Mouse (Mus musculus) WW6 (cell line): ENCODE measurements around the gene Atp5d.
A peak's percentile ranks its signal among the peaks of the same experiment; 100 is the strongest.

Experiments used
- DNase-seq: peaks from one replicate; pipeline ENCODE4 v3.0.0-alpha.2; 2013; ENCODE audit warnings: low read depth, low spot score

Gene Atp5d

GRCm38 (mm10) chr10:80168038-80168661 lies 29.7 kb downstream of the Atp5d start:
- DNase-seq = peak; percentile 92

GRCm38 (mm10) chr10:80169070-80169469 lies 30.6 kb downstream of the Atp5d start:
- DNase-seq = no peak

GRCm38 (mm10) chr10:80169651-80170050 lies 31.2 kb downstream of the Atp5d start:
- no peak for DNase-seq

DNA sequence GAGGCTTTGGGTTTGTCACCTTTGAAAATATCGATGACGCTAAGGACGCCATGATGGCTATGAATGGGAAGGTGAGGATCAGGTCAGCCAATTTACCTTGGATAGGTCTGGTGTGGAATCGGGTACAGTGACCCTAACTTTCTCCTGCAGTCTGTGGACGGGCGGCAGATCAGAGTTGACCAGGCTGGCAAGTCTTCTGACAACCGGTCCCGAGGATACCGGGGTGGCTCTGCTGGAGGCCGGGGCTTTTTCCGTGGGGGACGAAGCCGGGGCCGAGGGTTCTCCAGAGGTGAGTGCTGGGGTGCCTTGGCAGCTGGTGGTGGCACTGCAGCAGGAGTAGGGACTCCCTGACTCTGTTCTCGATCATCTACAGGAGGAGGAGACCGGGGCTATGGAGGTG lies 31.6 kb downstream of the Atp5d start:
- no peak for DNase-seq

GRCm38 (mm10) chr10:80170601-80171021 lies 32.2 kb downstream of the Atp5d start:
- no peak for DNase-seq

DNA sequence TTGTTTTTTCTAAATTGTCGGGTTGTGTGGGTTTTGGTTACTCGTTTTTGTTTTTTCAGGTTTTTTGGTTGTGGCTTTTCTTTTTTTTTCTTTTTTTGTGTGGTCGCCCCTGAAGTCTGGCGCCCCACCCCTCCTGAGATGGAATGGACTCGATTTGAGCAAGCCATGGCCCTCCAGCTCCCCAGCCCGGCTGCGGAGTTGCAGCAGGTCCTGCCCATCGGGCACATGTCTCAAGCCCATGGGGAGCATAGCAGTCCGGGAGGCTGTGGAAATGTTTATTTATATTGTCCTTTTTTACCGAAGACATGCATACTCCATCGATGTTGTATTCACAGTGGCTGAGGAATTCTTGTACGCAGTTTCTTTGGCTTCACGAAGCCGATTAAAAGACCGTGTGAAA lies 32.8 kb downstream of the Atp5d start:
- no peak for DNase-seq

- no peak for DNase-seq
These were observed 33.5 kb downstream of the Atp5d start for GRCm38 (mm10) chr10:80171760-80172526.

DNA sequence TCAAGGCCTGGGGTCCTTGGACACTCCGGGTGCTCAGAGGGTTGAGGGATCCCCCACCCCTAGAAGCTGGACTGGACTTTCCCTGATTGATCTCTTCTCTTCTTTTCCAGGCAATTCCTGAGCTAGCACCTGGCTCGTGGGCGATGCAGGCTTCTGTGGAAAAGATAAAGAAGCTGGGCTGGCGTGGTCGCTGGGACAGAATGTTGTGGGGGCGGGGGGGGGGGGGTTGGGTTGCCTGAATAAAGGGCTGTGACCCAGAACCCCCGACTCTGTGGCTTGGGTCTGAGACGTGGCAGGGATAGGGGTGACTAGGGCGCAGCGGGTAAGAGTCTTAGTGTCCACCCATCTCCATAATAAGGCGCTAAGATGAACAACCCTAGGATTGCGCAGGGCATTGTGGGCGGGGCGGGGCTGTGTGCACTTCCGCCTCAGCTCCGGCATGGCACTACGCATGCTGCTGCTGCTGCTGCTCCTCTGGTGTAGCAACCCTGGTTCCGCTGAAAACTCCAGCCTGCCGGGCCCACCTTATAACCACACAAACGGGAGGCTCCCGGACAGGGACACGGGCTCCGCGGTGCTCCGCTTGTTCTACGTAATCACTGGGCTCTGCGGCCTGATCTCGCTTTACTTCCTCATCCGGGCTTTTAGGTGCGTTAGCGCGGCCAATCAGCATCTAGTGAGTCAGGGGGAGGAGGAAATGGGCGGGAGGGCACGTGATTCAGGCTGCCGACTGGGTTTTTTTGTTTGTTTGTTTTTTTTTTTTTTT lies 34.3 kb downstream of the Atp5d start, which contains the start of gene 1600002K03Rik:
Gene 1600002K03Rik (plus strand): TSS at position 418 of the 766 bp plus-strand sequence.
- DNase-seq = no peak

GRCm38 (mm10) chr10:80173358-80173757 lies 34.9 kb downstream of the Atp5d start:
- DNase-seq = no peak

DNA sequence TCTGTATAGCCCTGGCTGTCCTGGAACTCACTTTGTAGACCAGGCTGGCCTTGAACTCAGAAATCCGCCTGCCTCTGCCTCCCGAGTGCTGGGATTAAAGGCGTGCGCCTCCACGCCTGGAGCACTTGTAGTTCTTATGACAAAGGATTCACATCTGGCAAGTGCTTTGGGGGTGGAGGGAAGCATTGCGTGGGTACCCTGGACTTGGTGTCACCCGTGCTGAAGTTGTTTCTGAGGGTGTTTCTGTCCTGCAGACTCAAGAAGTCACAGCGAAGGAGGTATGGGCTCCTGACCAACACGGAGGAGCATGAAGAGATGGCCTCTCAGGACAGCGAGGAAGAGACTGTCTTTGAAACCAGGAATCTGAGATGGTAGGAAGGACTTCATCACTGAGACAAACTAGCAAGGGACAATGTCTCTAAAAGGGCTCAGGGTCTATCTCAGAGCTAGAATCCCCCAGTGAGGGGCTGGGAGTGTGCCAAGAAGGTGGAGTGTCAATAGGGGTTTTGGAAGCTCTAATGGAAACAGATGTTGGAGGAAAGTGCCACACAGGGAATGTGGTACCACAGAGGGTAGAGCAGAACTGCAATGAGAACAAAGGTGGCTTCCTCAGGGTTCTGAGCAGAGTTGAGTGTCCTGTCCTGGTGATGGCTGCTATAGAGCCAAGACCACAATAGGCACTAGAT lies 35.7 kb downstream of the Atp5d start:
- DNase-seq = no peak

DNA sequence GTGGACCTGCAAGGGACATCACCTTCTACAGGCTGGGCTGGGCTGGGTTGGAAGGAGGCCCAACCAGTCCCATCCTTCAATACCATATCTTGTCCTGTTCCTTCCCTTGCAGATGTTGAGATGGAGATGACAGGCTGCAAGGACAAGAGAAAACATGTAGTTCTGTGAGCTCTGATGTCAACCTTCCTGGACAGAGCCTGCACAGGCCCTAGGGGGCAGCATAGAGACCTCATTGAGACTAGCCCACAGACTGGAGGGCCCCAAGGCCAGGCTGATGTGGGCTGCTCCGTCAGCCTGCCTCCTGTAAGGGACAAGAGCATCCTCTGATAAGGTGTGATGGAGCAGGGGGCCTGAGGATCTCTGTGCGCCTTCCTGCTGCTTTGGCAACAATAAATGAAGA lies 36.3 kb downstream of the Atp5d start:
- DNase-seq = no peak

- DNase-seq = no peak
These were observed 37.3 kb downstream of the Atp5d start for GRCm38 (mm10) chr10:80175536-80176269.

GRCm38 (mm10) chr10:80176270-80176834 lies 37.9 kb downstream of the Atp5d start:
- no peak for DNase-seq

DNA sequence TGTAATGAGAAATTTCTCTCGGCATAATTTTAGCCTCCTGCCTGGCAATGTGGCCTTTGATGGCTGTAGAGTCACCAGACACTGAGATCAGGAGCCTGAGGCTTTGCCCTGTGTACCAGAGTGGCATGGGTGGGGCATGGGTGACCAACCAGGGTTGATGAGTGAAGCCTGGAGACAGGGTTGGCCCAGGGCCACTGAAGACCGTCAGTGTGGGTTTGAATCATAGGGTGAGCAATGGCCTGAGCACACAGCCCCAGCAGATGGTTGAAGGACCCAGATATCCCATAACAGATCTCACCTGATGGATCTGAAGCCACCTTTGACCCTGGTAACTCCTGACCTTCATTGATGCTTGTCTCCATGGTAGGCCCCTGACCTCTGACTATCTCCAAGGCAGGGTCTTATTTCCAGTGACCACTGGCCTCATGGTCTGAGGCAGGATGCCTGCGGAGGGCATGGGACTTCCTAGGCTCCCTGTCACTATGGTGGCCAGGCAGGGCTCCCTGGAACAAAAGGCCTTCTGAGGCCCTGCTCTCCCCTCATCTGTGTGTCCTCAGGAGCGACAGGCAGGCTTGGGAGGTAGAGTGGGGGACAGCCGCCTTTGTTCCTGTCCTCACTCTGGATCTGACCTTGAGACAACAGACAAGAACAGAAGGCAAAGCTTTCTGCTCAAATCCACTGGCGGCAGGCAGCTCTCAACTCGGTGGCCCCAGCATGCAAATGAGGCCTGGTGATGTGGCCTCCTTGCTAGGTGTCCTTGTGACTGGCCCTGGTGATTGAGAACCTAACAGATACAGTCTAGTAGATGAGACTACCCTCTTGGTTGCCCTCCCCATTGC lies 39.2 kb downstream of the Atp5d start:
- no peak for DNase-seq

- no peak for DNase-seq
These were observed 40.9 kb downstream of the Atp5d start, which contains the start of gene Efna2 for GRCm38 (mm10) chr10:80179068-80180051. Efna2 (plus strand) TSS chr10:80179482.

DNA sequence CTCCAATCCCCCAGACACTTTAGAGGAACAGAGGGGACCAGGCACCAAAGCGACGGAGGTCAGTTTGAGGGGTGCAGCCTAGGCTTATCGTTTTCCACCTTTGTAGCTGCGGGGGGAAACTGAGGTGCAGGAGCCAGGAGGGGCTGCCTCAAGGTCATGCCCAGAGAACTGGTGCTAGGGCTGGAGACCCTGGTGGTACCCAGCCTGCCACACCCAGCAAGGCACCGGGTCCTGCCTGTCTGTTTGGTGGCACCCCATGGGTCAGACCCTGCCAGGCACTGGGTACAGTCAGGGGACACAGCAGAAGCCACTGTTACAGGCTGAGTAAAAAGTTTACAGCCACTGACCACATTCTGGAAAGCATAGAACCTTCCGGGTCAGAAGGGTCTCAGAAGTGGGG lies 41.9 kb downstream of the Atp5d start:
- no peak for DNase-seq

- DNase-seq = no peak
These were observed 42.4 kb downstream of the Atp5d start for GRCm38 (mm10) chr10:80180823-80181222.

DNA sequence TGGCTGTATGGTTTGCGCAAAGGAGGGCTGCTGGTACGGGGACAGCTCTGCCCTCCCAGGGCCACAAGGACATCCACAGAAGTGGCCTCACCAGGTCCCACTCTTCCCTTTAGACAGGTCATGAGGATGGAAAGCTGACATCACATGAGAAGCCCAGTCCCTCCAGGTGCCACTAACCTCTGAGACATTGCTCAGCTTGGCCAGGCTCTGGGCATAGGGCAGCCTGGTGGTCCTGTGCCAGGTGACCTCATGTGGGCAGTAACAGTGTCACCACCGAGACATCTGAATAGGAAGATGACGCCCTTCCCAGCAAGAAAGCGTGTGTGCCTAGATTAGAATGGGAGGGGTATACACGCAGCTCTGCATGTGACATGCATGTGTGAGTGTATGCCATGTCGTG lies 44.1 kb downstream of the Atp5d start:
- DNase-seq = no peak

- no peak for DNase-seq
These were observed 48.2 kb downstream of the Atp5d start for GRCm38 (mm10) chr10:80186649-80187048.
